Mouse (Mus musculus) small intestine, adult 2 months (tissue): ENCODE measurements around the gene Ccdc88c. TPM values are rescaled to one million over a fixed set of nuclear protein-coding genes. Genes with fewer than 3 reads are reported as not detected.

ENCODE experiments used
- H3K27ac ChIP-seq: fragments of 200-500 bp; 2 replicates; pipeline ENCODE4 v1.5.1; 2012; ENCODE audit warnings: low read depth, low read length, control low read depth, inconsistent platforms; ENCODE audit not compliant: insufficient read depth
- H3K27me3 ChIP-seq: fragments of 200-500 bp; 2 replicates; pipeline ENCODE4 v1.6.1; 2012; ENCODE audit warnings: mild to moderate bottlenecking, moderate library complexity, low read length, inconsistent platforms; ENCODE audit not compliant: control insufficient read depth, insufficient read depth
- H3K36me3 ChIP-seq: fragments of 200-500 bp; 2 replicates; pipeline ENCODE4 v1.6.1; 2012; ENCODE audit warnings: mild to moderate bottlenecking, low read length, control low read depth, inconsistent platforms; ENCODE audit not compliant: control insufficient read depth, insufficient read depth
- H3K4me1 ChIP-seq: fragments of 200-500 bp; 2 replicates; pipeline ENCODE4 v1.6.1; 2012; ENCODE audit warnings: low read length, inconsistent platforms, mixed read lengths; ENCODE audit not compliant: control insufficient read depth, insufficient read depth, insufficient read length
- H3K4me3 ChIP-seq: fragments of 200-500 bp; 2 replicates; pipeline ENCODE4 v1.5.1; 2012; ENCODE audit warnings: low read depth, mild to moderate bottlenecking, control low read depth, inconsistent platforms, low read length, moderate library complexity
- CTCF ChIP-seq: fragments of 200-500 bp; IDR thresholded peaks from 2 replicates; pipeline ENCODE4 v1.5.1; 2012; ENCODE audit warnings: low read depth, mild to moderate bottlenecking, control low read depth, inconsistent platforms, low read length, moderate library complexity, mixed read lengths; ENCODE audit not compliant: insufficient replicate concordance, insufficient read length; ENCODE audit errors: extremely low read depth
- POLR2A ChIP-seq: fragments of 200-500 bp; IDR thresholded peaks from 2 replicates; pipeline ENCODE4 v1.6.1; 2012; ENCODE audit warnings: low read depth, mild to moderate bottlenecking, control low read depth, inconsistent platforms, low read length, moderate library complexity
- WGBS: fragments of 180-500 bp; shearing (Covaris S2); methylation state at CpG from one replicate; pipeline ENCODE4 v1.1.7; 2018; 5-methylcytosine and 5-hydroxymethylcytosine counted together
- polyA plus RNA-seq: library from polyadenylated mRNA; depleted of rRNA; stranded (reverse); fragments of >200 nt; gene quantifications from 2 replicates; pipeline ENCODE4 v1.2.3, GENCODE M21; 2012

Gene Ccdc88c
- polyA plus RNA-seq, 1 experiment, result 11.7 TPM

GRCm38 (mm10) chr12:100901386-100901785 lies 127.5 kb downstream of the Ccdc88c start:
- Histone ChIP-seq H3K4me1 (peaks cover 12% of the 10 kb centered on the region), H3K27me3 (peaks cover 21% of the 10 kb centered on the region), H3K4me3 (no peak overlapping the region), H3K36me3 (no peaks in the 10 kb centered on the region), H3K27ac (peak overlapping the region; percentile 46; the same call in 1 of the 2 replicates)
- 42% methylated on average over 6 of the region's 6 CpGs for WGBS
- TF ChIP-seq CTCF (no peak), POLR2A (no peak)

GRCm38 (mm10) chr12:100900901-100901300 lies 128.0 kb downstream of the Ccdc88c start:
- Histone ChIP-seq H3K27ac (peak overlapping the region; percentile 46; the same call in 1 of the 2 replicates), H3K4me3 (no peak overlapping the region), H3K4me1 (peaks cover 12% of the 10 kb centered on the region), H3K27me3 (peaks cover 21% of the 10 kb centered on the region), H3K36me3 (no peaks in the 10 kb centered on the region)
- no peak for TF ChIP-seq CTCF
- TF ChIP-seq POLR2A, result no peak
- 52% methylated on average over 6 of the region's 6 CpGs for WGBS

GRCm38 (mm10) chr12:100899111-100899640 lies 129.7 kb downstream of the Ccdc88c start:
- Histone ChIP-seq H3K27me3 (peaks cover 21% of the 10 kb centered on the region), H3K36me3 (no peaks in the 10 kb centered on the region), H3K4me3 (peak overlapping the region; percentile 64), H3K27ac (peak overlapping the region; percentile 13), H3K4me1 (peaks cover 12% of the 10 kb centered on the region)
- 1% methylated on average over 30 of the region's 30 CpGs for WGBS
- TF ChIP-seq CTCF (no peak), POLR2A (no peak)

- no peak overlapping the region for H3K27ac ChIP-seq
- TF ChIP-seq CTCF, result no peak
- no peak for TF ChIP-seq POLR2A
- H3K4me3 ChIP-seq, result peak overlapping the region; percentile 64
- peaks cover 12% of the 10 kb centered on the region for H3K4me1 ChIP-seq
- WGBS, result 36% methylated on average over 12 of the region's 12 CpGs
- peaks cover 21% of the 10 kb centered on the region for H3K27me3 ChIP-seq
- no peaks in the 10 kb centered on the region for H3K36me3 ChIP-seq
These were observed 130.9 kb downstream of the Ccdc88c start for GRCm38 (mm10) chr12:100897736-100898650.

- peaks cover 12% of the 10 kb centered on the region for H3K4me1 ChIP-seq
- no peak overlapping the region for H3K27ac ChIP-seq
- peaks cover 21% of the 10 kb centered on the region for H3K27me3 ChIP-seq
- no peak overlapping the region for H3K4me3 ChIP-seq
- no peak for TF ChIP-seq POLR2A
- no peak for TF ChIP-seq CTCF
- H3K36me3 ChIP-seq, result no peaks in the 10 kb centered on the region
- 50% methylated on average over 3 of the region's 3 CpGs for WGBS
These were observed 132.2 kb downstream of the Ccdc88c start for GRCm38 (mm10) chr12:100896661-100897060.

GRCm38 (mm10) chr12:100895504-100895903 lies 133.4 kb downstream of the Ccdc88c start:
- TF ChIP-seq POLR2A (no peak), CTCF (no peak)
- 10% methylated on average over 2 of the region's 2 CpGs for WGBS
- Histone ChIP-seq H3K4me1 (peaks cover 12% of the 10 kb centered on the region), H3K27me3 (peaks cover 21% of the 10 kb centered on the region), H3K27ac (no peak overlapping the region), H3K36me3 (no peaks in the 10 kb centered on the region), H3K4me3 (no peak overlapping the region)

- H3K4me1 ChIP-seq, result no peaks in the 10 kb centered on the region
- H3K36me3 ChIP-seq, result no peaks in the 10 kb centered on the region
- TF ChIP-seq POLR2A, result no peak
- no peak overlapping the region for H3K4me3 ChIP-seq
- no peak overlapping the region for H3K27ac ChIP-seq
- 79% methylated on average over 3 of the region's 3 CpGs for WGBS
- no peaks in the 10 kb centered on the region for H3K27me3 ChIP-seq
These were observed 138.3 kb downstream of the Ccdc88c start for GRCm38 (mm10) chr12:100890548-100890947.
